Mouse (Mus musculus) bone marrow, adult 2 months (tissue): ENCODE results near the gene Ndufv1.

Experiments used
- CTCF ChIP-seq: fragments of 200-500 bp; IDR thresholded peaks from 2 replicates; pipeline ENCODE4 v1.5.1; 2011; ENCODE audit warnings: low read length, control low read depth; ENCODE audit not compliant: control insufficient read depth, insufficient read depth
- POLR2A ChIP-seq: fragments of 200-500 bp; IDR thresholded peaks from 2 replicates; pipeline ENCODE4 v1.6.1; 2011; ENCODE audit warnings: low read depth, mild to moderate bottlenecking, control low read depth, low read length, borderline replicate concordance; ENCODE audit not compliant: control insufficient read depth

- no peak for TF ChIP-seq POLR2A
- no peak for TF ChIP-seq CTCF
These were observed 8.3 kb downstream of the Ndufv1 start for GRCm38 (mm10) chr19:4004331-4004730.
